Comparison of ENCODE assay signal across 20 mouse cellular contexts in genomic region chr1:39064781-39065180, GRCm38 (mm10).
DNase-seq lines count a peak whose midpoint lies in the region; TF ChIP-seq lines count a peak whose summit lies in the region.
"Had no signal": no experiment of that assay in that cellular context is flagged by ENCODE, and none has a peak within 500 bp of the region (broad histone marks: within the 10 kb centered on the region; RNA-seq: fewer than 3 reads in every experiment).

No protein-coding gene starts in this region.

- TF ChIP-seq CTCF in left cerebral cortex, adult 2 months (IDR thresholded peaks at IDR 0.05) = no peak

- H3K27ac ChIP-seq in left cerebral cortex, adult 2 months = peak overlapping the region; percentile 89
- H3K27ac ChIP-seq: intestine, embryonic 15.5 days; midbrain, embryonic 10.5 days; neural tube, embryonic 13.5 days had no signal

- H3K4me3 ChIP-seq in left cerebral cortex, adult 2 months = no peak overlapping the region
- H3K4me3 ChIP-seq: intestine, embryonic 15.5 days; midbrain, embryonic 10.5 days; myocyte; neural tube, embryonic 13.5 days had no signal

- peak; percentile 76 for DNase-seq in heart, adult 11 months
- no peak for DNase-seq in heart, postnatal 36 days
- DNase-seq in left cerebral cortex, adult 2 months (ENCODE audit: extremely low spot score in 1 of 2, low spot score in 2 of 2) = peak in 1 of 2 experiments; percentile 38
- DNase-seq in left cerebral cortex, adult 11 months (ENCODE audit: low spot score) = no peak
- peak; percentile 80 for DNase-seq in brain, adult 2 months (ENCODE audit: low read depth, low spot score)
- peak; percentile 36 to 55 for DNase-seq in right cerebral cortex, postnatal 10 days (ENCODE audit: low spot score in 2 of 2)
- no peak for DNase-seq in thymus, postnatal 0 days (ENCODE audit: low spot score)
- DNase-seq: adrenal gland, postnatal 14 days; cerebellum, adult 9-10 months; forebrain, postnatal 0 days; gastrocnemius, postnatal 36 days; kidney, postnatal 14 days; lung, adult 18-20 months; lung, postnatal 10 days; retina, postnatal 1 day; thymus, postnatal 36 days had no signal

- intact Hi-C loops in heart, postnatal 36 days (cut with DNase I) = no loop called here
- intact Hi-C loops in left cerebral cortex, adult 2 months (cut with DNase I) = loop anchor here (1.0 to 2.0 kb wide), 3 partner anchors 33 to 113 kb away; no protein-coding TSS in a partner anchor

Comparison
In these comparisons a context has a peak if more than half of its experiments do, and no peak if none do; other contexts are left out.
1. DNase-seq: peak in heart, adult 11 months (single experiment), brain, adult 2 months (single experiment) and right cerebral cortex, postnatal 10 days (2 of 2); none in heart, postnatal 36 days (0 of 2), left cerebral cortex, adult 11 months (single experiment) and thymus, postnatal 0 days (single experiment).